Mouse (Mus musculus) splenic B cell, adult 2 months (primary cell): ENCODE results near the gene Chchd3.

ENCODE experiments used
- DNase-seq: peaks from one replicate; pipeline ENCODE4 v3.0.0-alpha.2; 2011; ENCODE audit warnings: low read depth, low spot score
- H3K27me3 ChIP-seq: 2 replicates; pipeline ENCODE4 v1.6.1; 2012; ENCODE audit warnings: mild to moderate bottlenecking, low read length, moderate library complexity, mixed read lengths; ENCODE audit not compliant: control insufficient read depth, poor library complexity, insufficient read depth, severe bottlenecking
- H3K36me3 ChIP-seq: 2 replicates; pipeline ENCODE4 v1.6.1; 2012; ENCODE audit warnings: mild to moderate bottlenecking, low read length, moderate library complexity, mixed read lengths; ENCODE audit not compliant: control insufficient read depth, poor library complexity, insufficient read depth, severe bottlenecking

The Chchd3 gene

GRCm38 (mm10) chr6:32845463-32845862 lies 214.6 kb downstream of the Chchd3 start:
- Histone ChIP-seq H3K27me3 (no peaks in the 10 kb centered on the region), H3K36me3 (no peaks in the 10 kb centered on the region)
- no peak for DNase-seq

- Histone ChIP-seq H3K36me3 (no peaks in the 10 kb centered on the region), H3K27me3 (no peaks in the 10 kb centered on the region)
- DNase-seq = no peak
These were observed 222.1 kb downstream of the Chchd3 start for GRCm38 (mm10) chr6:32837939-32838301.

GRCm38 (mm10) chr6:32837165-32837938 lies 222.7 kb downstream of the Chchd3 start:
- Histone ChIP-seq H3K27me3 (no peaks in the 10 kb centered on the region), H3K36me3 (no peaks in the 10 kb centered on the region)
- DNase-seq = no peak

DNA sequence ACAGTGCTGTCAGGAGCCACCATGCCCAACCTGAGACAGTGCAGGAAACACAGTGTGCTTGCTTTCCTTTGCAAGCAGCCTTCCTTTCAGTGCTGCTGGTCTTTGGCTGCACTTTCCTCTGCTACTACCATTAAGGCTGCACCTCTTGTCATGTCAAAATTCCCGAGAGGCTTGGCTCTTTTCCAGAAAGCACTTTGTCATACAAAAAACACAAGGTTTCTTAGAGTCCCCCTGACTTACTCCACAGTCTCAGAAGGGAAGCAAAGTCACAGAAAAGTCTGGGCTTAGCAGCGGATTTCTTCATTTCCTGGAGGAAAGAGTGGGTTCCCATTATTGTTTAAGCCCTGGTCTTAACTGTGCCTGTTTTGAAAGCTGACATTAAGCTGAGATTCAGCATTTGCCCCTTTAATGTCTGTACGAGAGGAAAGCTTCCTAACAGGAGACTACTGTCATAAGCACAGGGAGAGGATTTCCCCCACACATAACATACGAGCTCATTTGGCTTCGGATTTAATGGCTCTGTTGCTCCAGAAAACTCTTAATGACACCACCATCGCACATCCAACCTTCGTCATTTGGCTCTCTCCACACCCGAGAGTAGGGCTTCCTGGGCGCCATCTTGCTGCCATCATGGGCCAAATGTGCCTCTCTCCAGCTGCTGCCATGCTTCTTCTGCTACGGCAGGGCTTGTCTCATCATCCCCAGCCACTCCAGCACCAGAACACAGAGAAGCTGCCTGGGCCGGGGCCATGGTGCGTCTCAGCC lies 236.0 kb downstream of the Chchd3 start:
- DNase-seq = no peak
- no peaks in the 10 kb centered on the region for H3K36me3 ChIP-seq
- H3K27me3 ChIP-seq = no peaks in the 10 kb centered on the region

- DNase-seq = no peak
- Histone ChIP-seq H3K36me3 (no peaks in the 10 kb centered on the region), H3K27me3 (no peaks in the 10 kb centered on the region)
These were observed 241.1 kb downstream of the Chchd3 start for GRCm38 (mm10) chr6:32818961-32819360.

GRCm38 (mm10) chr6:32808796-32809195 lies 251.3 kb downstream of the Chchd3 start:
- DNase-seq = no peak
- H3K27me3 ChIP-seq = no peaks in the 10 kb centered on the region
- 0 out of 2 replicates have a peak, but pooled peaks cover under 1% of the 10 kb centered on the region for H3K36me3 ChIP-seq

- no peaks in the 10 kb centered on the region for H3K27me3 ChIP-seq
- DNase-seq = no peak
- H3K36me3 ChIP-seq = 0 out of 2 replicates have a peak, but pooled peaks cover 4% of the 10 kb centered on the region
These were observed 252.3 kb downstream of the Chchd3 start for GRCm38 (mm10) chr6:32807771-32808170.

DNA sequence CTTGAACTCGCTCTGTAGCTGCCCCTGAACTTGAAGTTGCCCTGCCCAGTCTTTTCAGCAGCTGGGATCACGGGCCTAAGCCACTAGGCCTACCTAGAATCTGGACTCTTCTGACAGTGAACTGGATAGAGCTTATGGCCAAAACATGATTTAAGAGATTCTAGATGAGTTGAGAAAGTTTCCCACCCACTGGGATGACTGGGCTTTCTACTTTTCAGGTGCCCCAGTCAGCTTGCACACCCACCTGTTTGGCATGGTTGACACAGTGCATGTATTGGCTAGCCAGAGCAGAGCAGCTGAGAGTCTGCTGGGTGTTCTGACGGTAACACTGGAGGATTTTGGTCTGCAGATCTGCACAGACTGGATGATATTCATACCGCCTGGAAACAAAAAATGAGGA lies 256.4 kb downstream of the Chchd3 start:
- no peak for DNase-seq
- Histone ChIP-seq H3K27me3 (no peaks in the 10 kb centered on the region), H3K36me3 (peaks cover 10% of the 10 kb centered on the region; the same call in 1 of the 2 replicates)

DNA sequence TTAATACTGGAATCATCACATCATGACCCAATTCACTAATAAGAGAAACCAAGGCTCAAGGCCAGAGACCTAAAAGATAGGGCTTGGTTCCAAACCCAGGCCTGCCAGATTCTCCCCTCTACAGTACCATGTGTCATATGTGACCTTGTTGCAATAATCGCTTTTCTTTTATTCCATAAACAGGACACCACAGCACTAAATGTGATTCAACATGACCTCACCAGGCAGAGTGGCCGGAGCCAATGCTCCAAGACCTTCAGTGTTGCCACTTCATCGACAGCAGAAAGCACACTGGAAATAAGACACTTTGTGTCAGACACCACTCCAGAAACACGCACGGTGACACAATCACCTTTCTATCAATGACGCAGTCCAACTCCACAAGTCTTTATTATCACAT lies 258.3 kb downstream of the Chchd3 start:
- peaks cover 10% of the 10 kb centered on the region; the same call in 1 of the 2 replicates for H3K36me3 ChIP-seq
- no peak for DNase-seq
- H3K27me3 ChIP-seq = no peaks in the 10 kb centered on the region

GRCm38 (mm10) chr6:32797525-32797924 lies 262.5 kb downstream of the Chchd3 start:
- Histone ChIP-seq H3K36me3 (peaks cover 6% of the 10 kb centered on the region; the same call in 1 of the 2 replicates), H3K27me3 (no peaks in the 10 kb centered on the region)

GRCm38 (mm10) chr6:32795653-32796500 lies 264.2 kb downstream of the Chchd3 start:
- no peak for DNase-seq
- no peaks in the 10 kb centered on the region for H3K27me3 ChIP-seq
- H3K36me3 ChIP-seq = peaks cover 3% of the 10 kb centered on the region; the same call in 1 of the 2 replicates

More at GRCm38 (mm10) chr6:32797525-32797924, 262.5 kb downstream of the Chchd3 start:
- DNase-seq = no peak

DNA sequence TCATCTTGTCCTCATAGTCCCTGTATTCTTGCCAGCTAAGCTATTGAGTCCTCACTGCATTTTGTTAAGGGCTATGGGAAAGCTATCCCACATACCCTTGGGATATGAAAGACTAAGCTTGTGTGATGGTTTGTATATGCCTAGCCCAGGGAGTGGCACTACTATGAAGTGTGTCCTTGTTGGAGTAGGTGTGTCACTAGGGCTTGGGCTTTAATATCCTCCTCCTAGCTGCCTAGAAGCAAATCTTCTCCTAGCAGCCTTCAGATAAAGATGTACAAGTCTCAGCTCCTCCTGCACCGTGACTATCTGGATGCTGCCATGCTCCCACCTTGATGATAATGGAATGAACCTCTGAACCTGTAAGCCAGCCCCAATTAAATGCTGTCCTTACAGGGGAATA lies 266.5 kb downstream of the Chchd3 start:
- H3K36me3 ChIP-seq = peaks cover 2% of the 10 kb centered on the region; the same call in 1 of the 2 replicates
- no peak for DNase-seq

GRCm38 (mm10) chr6:32793163-32793562 lies 266.9 kb downstream of the Chchd3 start:
- Histone ChIP-seq H3K27me3 (no peaks in the 10 kb centered on the region), H3K36me3 (peaks cover 2% of the 10 kb centered on the region; the same call in 1 of the 2 replicates)
- DNase-seq = no peak

More for the DNA sequence above, 266.5 kb downstream of the Chchd3 start:
- H3K27me3 ChIP-seq = no peaks in the 10 kb centered on the region

DNA sequence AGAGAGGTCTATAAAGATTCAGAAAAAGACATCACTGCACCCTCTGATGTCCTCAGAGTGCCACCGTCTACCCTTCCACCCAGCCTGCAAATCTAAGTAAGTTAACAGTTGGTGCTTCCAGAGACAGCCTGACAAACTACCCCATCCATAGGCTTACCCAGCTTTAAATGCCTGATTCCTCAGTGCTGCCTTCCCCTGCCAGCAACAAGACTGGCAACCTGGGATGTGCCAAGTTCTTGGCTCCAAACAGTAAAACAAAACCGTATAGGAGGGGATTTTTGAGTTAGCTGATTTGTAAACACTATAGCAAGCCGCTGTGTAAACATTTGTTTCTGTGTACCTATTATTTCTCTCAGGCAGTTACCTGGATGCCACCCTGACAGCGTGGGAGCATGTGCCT lies 269.6 kb downstream of the Chchd3 start:
- no peaks in the 10 kb centered on the region for H3K27me3 ChIP-seq
- no peak for DNase-seq
- H3K36me3 ChIP-seq = peaks cover 2% of the 10 kb centered on the region; the same call in 1 of the 2 replicates
